Mouse (Mus musculus) T-helper 17 cell (primary cell): ENCODE results near the gene Ssr1.

Experiments used
- in situ Hi-C, 2 experiments: fragments of 300-600 bp; cut with MboI, MseI; formaldehyde crosslinking; loops; 1 replicate in 1 of 2; 2 replicates in 1 of 2; pipeline ENCODE4 v1.15.1; 2025; ENCODE audit warnings: high pct_unique_total_duplicates in 2 of 2

Ssr1 gene

GRCm38 (mm10) chr13:37952981-37953380, 41.0 kb downstream of the Ssr1 start:
- in situ Hi-C loops, result no loop called here

GRCm38 (mm10) chr13:37946734-37947133, 47.3 kb downstream of the Ssr1 start:
- in situ Hi-C loops, result loop anchor here (5.0 to 25.0 kb wide), 3 partner anchors 424 to 484 kb away; no protein-coding TSS in a partner anchor

- in situ Hi-C loops, result loop anchor here (5.0 to 25.0 kb wide), 3 partner anchors 423 to 483 kb away; no protein-coding TSS in a partner anchor
These were observed 48.6 kb downstream of the Ssr1 start for GRCm38 (mm10) chr13:37945392-37945791.

GRCm38 (mm10) chr13:37944306-37944705, 49.7 kb downstream of the Ssr1 start:
- in situ Hi-C loops, result loop anchor here (10.0 to 25.0 kb wide), 2 partner anchors 480 to 482 kb away; no protein-coding TSS in a partner anchor

GRCm38 (mm10) chr13:37943466-37943865, 50.6 kb downstream of the Ssr1 start:
- in situ Hi-C loops, result loop anchor here (10.0 to 25.0 kb wide), 2 partner anchors 479 to 481 kb away; no protein-coding TSS in a partner anchor

- in situ Hi-C loops, result loop anchor here (10.0 to 25.0 kb wide), 2 partner anchors 478 to 481 kb away; no protein-coding TSS in a partner anchor
These were observed 51.1 kb downstream of the Ssr1 start for GRCm38 (mm10) chr13:37942887-37943331.

- in situ Hi-C loops, result loop anchor here (10.0 to 25.0 kb wide), 2 partner anchors 477 to 480 kb away; no protein-coding TSS in a partner anchor
These were observed 51.8 kb downstream of the Ssr1 start for GRCm38 (mm10) chr13:37941950-37942886.

- in situ Hi-C loops, result loop anchor here (10.0 to 25.0 kb wide), 2 partner anchors 476 to 479 kb away; no protein-coding TSS in a partner anchor
These were observed 52.8 kb downstream of the Ssr1 start for GRCm38 (mm10) chr13:37941138-37941645.

- in situ Hi-C loops, result loop anchor here (10.0 to 25.0 kb wide), 2 partner anchors 476 to 478 kb away; no protein-coding TSS in a partner anchor
These were observed 53.4 kb downstream of the Ssr1 start for GRCm38 (mm10) chr13:37940649-37941048.

GRCm38 (mm10) chr13:37940167-37940566, 53.9 kb downstream of the Ssr1 start:
- in situ Hi-C loops, result loop anchor here (10.0 to 25.0 kb wide), 2 partner anchors 475 to 478 kb away; no protein-coding TSS in a partner anchor

GRCm38 (mm10) chr13:37936351-37936750, 57.7 kb downstream of the Ssr1 start:
- in situ Hi-C loops, result loop anchor here in 1 of 2 experiments (25.0 kb wide), 1 partner anchor 474 kb away; no protein-coding TSS in a partner anchor

GRCm38 (mm10) chr13:37934920-37935319, 59.1 kb downstream of the Ssr1 start:
- in situ Hi-C loops, result loop anchor here in 1 of 2 experiments (25.0 kb wide), 1 partner anchor 473 kb away; no protein-coding TSS in a partner anchor

GRCm38 (mm10) chr13:37934075-37934474, 59.9 kb downstream of the Ssr1 start:
- in situ Hi-C loops, result loop anchor here in 1 of 2 experiments (25.0 kb wide), 1 partner anchor 472 kb away; no protein-coding TSS in a partner anchor

- in situ Hi-C loops, result loop anchor here in 1 of 2 experiments (25.0 kb wide), 1 partner anchor 469 kb away; no protein-coding TSS in a partner anchor
These were observed 62.7 kb downstream of the Ssr1 start for GRCm38 (mm10) chr13:37931210-37931922.

- in situ Hi-C loops, result loop anchor here in 1 of 2 experiments (25.0 kb wide), 1 partner anchor 468 kb away; no protein-coding TSS in a partner anchor
These were observed 63.4 kb downstream of the Ssr1 start for GRCm38 (mm10) chr13:37930621-37931020.

GRCm38 (mm10) chr13:37930091-37930490, 63.9 kb downstream of the Ssr1 start:
- in situ Hi-C loops, result loop anchor here in 1 of 2 experiments (25.0 kb wide), 1 partner anchor 468 kb away; no protein-coding TSS in a partner anchor

- in situ Hi-C loops, result loop anchor here in 1 of 2 experiments (25.0 kb wide), 1 partner anchor 467 kb away; no protein-coding TSS in a partner anchor
These were observed 64.5 kb downstream of the Ssr1 start for GRCm38 (mm10) chr13:37929532-37929931.

- in situ Hi-C loops, result loop anchor here in 1 of 2 experiments (25.0 kb wide), 1 partner anchor 464 kb away; no protein-coding TSS in a partner anchor
These were observed 67.6 kb downstream of the Ssr1 start for GRCm38 (mm10) chr13:37926394-37926793.

- in situ Hi-C loops, result no loop called here
These were observed 69.5 kb downstream of the Ssr1 start for GRCm38 (mm10) chr13:37924461-37924948.
